Comparison of ENCODE assay signal across 12 mouse cellular contexts in the genomic region with DNA sequence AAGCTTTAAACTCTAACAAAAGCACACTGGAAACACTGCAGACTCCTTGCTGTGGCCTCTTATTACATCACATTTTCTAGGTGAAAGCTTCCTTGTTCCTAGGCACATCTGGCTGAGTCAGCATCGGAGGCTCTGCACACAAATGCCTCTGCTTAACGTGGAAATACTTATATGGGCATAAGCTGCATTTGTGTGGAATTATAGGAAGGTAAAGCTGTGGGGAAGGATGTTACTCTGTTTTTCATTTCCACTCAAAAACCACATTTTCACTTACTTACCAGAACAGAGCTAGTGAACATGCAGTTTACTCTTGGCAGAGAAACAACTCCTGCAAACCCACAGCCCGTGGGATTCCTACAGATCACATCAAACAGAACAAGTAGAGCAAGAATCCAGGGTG.
DNase-seq lines count a peak whose midpoint lies in the region; ATAC-seq lines count a peak whose summit lies in the region.
"Had no signal": no experiment of that assay in that cellular context is flagged by ENCODE, and none has a peak within 500 bp of the region (broad histone marks: within the 10 kb centered on the region; RNA-seq: fewer than 3 reads in every experiment).

No protein-coding gene starts in this region.

- ATAC-seq in forebrain, embryonic 15.5 days (replicated peaks), result no peak
- ATAC-seq in lung, embryonic 16.5 days (ENCODE audit: low read depth), result no peak
- ATAC-seq in embryonic facial prominence, embryonic 13.5 days (ENCODE audit: insufficient number of reproducible peaks, insufficient read depth, low FRiP score, low TSS enrichment, low read depth), result peak; percentile 78
- no peak for ATAC-seq in limb, embryonic 15.5 days (ENCODE audit: insufficient number of reproducible peaks, low FRiP score, low TSS enrichment, low read depth)
- no peak for ATAC-seq in activated CD4-positive, CD25-positive, alpha-beta regulatory T cell, adult 4 months

- H3K27me3 ChIP-seq in forebrain, embryonic 10.5 days (ENCODE audit: poor library complexity, severe bottlenecking), result no peaks in the 10 kb centered on the region
- no peaks in the 10 kb centered on the region for H3K27me3 ChIP-seq in forebrain, embryonic 15.5 days
- no peaks in the 10 kb centered on the region for H3K27me3 ChIP-seq in lung, embryonic 16.5 days (ENCODE audit: control insufficient read depth, insufficient read depth, low read depth, low read length)
- peaks cover 3% of the 10 kb centered on the region; the same call in 1 of the 2 replicates for H3K27me3 ChIP-seq in embryonic facial prominence, embryonic 13.5 days
- no peaks in the 10 kb centered on the region for H3K27me3 ChIP-seq in limb, embryonic 15.5 days
- H3K27me3 ChIP-seq: heart, embryonic 13.5 days had no signal

- H3K36me3 ChIP-seq in forebrain, embryonic 10.5 days (replicated peaks), result no peaks in the 10 kb centered on the region
- H3K36me3 ChIP-seq in forebrain, embryonic 15.5 days, result no peaks in the 10 kb centered on the region
- no peaks in the 10 kb centered on the region for H3K36me3 ChIP-seq in lung, embryonic 16.5 days (ENCODE audit: control insufficient read depth, insufficient read depth, low read length)
- H3K36me3 ChIP-seq in embryonic facial prominence, embryonic 13.5 days, result no peaks in the 10 kb centered on the region
- no peaks in the 10 kb centered on the region for H3K36me3 ChIP-seq in limb, embryonic 15.5 days
- H3K36me3 ChIP-seq: heart, embryonic 13.5 days; midbrain, embryonic 10.5 days had no signal

- no peak overlapping the region for H3K4me3 ChIP-seq in forebrain, embryonic 10.5 days
- H3K4me3 ChIP-seq in forebrain, embryonic 15.5 days, result no peak overlapping the region
- no peak overlapping the region for H3K4me3 ChIP-seq in lung, embryonic 16.5 days (ENCODE audit: low read length)
- no peak overlapping the region for H3K4me3 ChIP-seq in embryonic facial prominence, embryonic 13.5 days
- no peak overlapping the region for H3K4me3 ChIP-seq in limb, embryonic 15.5 days
- H3K4me3 ChIP-seq: heart, embryonic 13.5 days; midbrain, embryonic 10.5 days had no signal

- H3K27ac ChIP-seq in forebrain, embryonic 10.5 days, result 0 out of 2 replicates have a peak overlapping the region, but pooled peaks have one; percentile 35
- no peak overlapping the region for H3K27ac ChIP-seq in forebrain, embryonic 15.5 days (replicated peaks)
- peak overlapping the region; percentile 29 for H3K27ac ChIP-seq in lung, embryonic 16.5 days (ENCODE audit: low read length)
- H3K27ac ChIP-seq in embryonic facial prominence, embryonic 13.5 days, result peak overlapping the region; percentile 68
- peak overlapping the region; percentile 63 for H3K27ac ChIP-seq in limb, embryonic 15.5 days
- H3K27ac ChIP-seq: heart, embryonic 13.5 days; midbrain, embryonic 10.5 days had no signal

- H3K4me2 ChIP-seq in forebrain, embryonic 15.5 days (replicated peaks), result no peak overlapping the region
- no peak overlapping the region for H3K4me2 ChIP-seq in lung, embryonic 16.5 days (ENCODE audit: low read depth, low read length)
- peak overlapping the region; percentile 21; the same call in 1 of the 2 replicates for H3K4me2 ChIP-seq in embryonic facial prominence, embryonic 13.5 days
- H3K4me2 ChIP-seq in limb, embryonic 15.5 days, result no peak overlapping the region
- H3K4me2 ChIP-seq: heart, embryonic 13.5 days had no signal

- no peak for DNase-seq in forebrain, embryonic 10.5 days (ENCODE audit: extremely low spot score, low spot score)
- DNase-seq in lung, postnatal 25 days (ENCODE audit: low spot score), result no peak
- DNase-seq in spleen, postnatal 4 days (ENCODE audit: low spot score in 2 of 2), result no peak
- DNase-seq: cerebellum, postnatal 25 days; layer of hippocampus, postnatal 36 days had no signal

- H3K9ac ChIP-seq in forebrain, embryonic 15.5 days (replicated peaks), result no peak overlapping the region
- no peak overlapping the region for H3K9ac ChIP-seq in lung, embryonic 16.5 days (ENCODE audit: low read length)
- no peak overlapping the region for H3K9ac ChIP-seq in embryonic facial prominence, embryonic 13.5 days
- H3K9ac ChIP-seq in limb, embryonic 15.5 days, result no peak overlapping the region
- H3K9ac ChIP-seq: heart, embryonic 13.5 days had no signal

- no peaks in the 10 kb centered on the region for H3K9me3 ChIP-seq in forebrain, embryonic 10.5 days
- H3K9me3 ChIP-seq in forebrain, embryonic 15.5 days, result no peaks in the 10 kb centered on the region
- no peaks in the 10 kb centered on the region for H3K9me3 ChIP-seq in lung, embryonic 16.5 days (ENCODE audit: control insufficient read depth, low read length)
- no peaks in the 10 kb centered on the region for H3K9me3 ChIP-seq in embryonic facial prominence, embryonic 13.5 days
- H3K9me3 ChIP-seq in limb, embryonic 15.5 days, result no peaks in the 10 kb centered on the region
- H3K9me3 ChIP-seq: heart, embryonic 13.5 days; midbrain, embryonic 10.5 days had no signal

- peaks cover 17% of the 10 kb centered on the region for H3K4me1 ChIP-seq in forebrain, embryonic 10.5 days
- no peaks in the 10 kb centered on the region for H3K4me1 ChIP-seq in forebrain, embryonic 15.5 days
- no peaks in the 10 kb centered on the region for H3K4me1 ChIP-seq in lung, embryonic 16.5 days (replicated peaks; ENCODE audit: control insufficient read depth, insufficient read depth, low read length)
- H3K4me1 ChIP-seq in embryonic facial prominence, embryonic 13.5 days, result peaks cover 24% of the 10 kb centered on the region
- peaks cover 16% of the 10 kb centered on the region for H3K4me1 ChIP-seq in limb, embryonic 15.5 days

- WGBS in forebrain, embryonic 10.5 days, result 41% methylated on average over 3 of the region's 3 CpGs
- WGBS in forebrain, embryonic 15.5 days, result 5% methylated on average over 3 of the region's 3 CpGs
- WGBS in lung, embryonic 16.5 days, result 22% methylated on average over 3 of the region's 3 CpGs
- 4% methylated on average over 3 of the region's 3 CpGs for WGBS in embryonic facial prominence, embryonic 13.5 days
- WGBS in limb, embryonic 15.5 days, result 6% methylated on average over 3 of the region's 3 CpGs
